Mouse (Mus musculus) hindbrain, embryonic 14.5 days (tissue): ENCODE data around the gene Tmprss11c. TPM values are rescaled to one million over a fixed set of nuclear protein-coding genes. Genes with fewer than 3 reads are reported as not detected.
"Not testable (repeated sequence)": the region's sequence is repeated elsewhere in the genome, so short reads cannot be mapped to it uniquely, and the experiment has no call there.

Experiments used
- ATAC-seq: fragments of 200-750 bp; cut with Nextera tagmentation; 2 replicates; pipeline ENCODE4 v1.8.0; 2017; ENCODE audit warnings: moderate number of reproducible peaks, mild to moderate bottlenecking, moderate TSS enrichment, moderate library complexity; ENCODE audit not compliant: low FRiP score
- DNase-seq: peaks from one replicate; pipeline ENCODE4 v3.0.0-alpha.2; 2015; ENCODE audit warnings: low spot score
- H3K27ac ChIP-seq: fragments of 300-500 bp; sonication (generic); 2 replicates; pipeline ENCODE4 v1.5.1; 2014; ENCODE audit warnings: mild to moderate bottlenecking, moderate library complexity
- H3K27me3 ChIP-seq: fragments of 300-500 bp; sonication (generic); 2 replicates; pipeline ENCODE4 v1.6.1; 2014; ENCODE audit warnings: mild to moderate bottlenecking, low read length, mixed read lengths; ENCODE audit not compliant: control insufficient read depth, insufficient read depth
- H3K36me3 ChIP-seq: fragments of 300-500 bp; sonication (generic); replicated peaks from 2 replicates; pipeline ENCODE4 v1.6.1; 2014; ENCODE audit not compliant: control insufficient read depth, insufficient read depth
- H3K4me1 ChIP-seq: fragments of 300-500 bp; sonication (generic); replicated peaks from 2 replicates; pipeline ENCODE4 v1.6.1; 2014; ENCODE audit warnings: antibody characterized with exemption, low read length, mixed read lengths; ENCODE audit not compliant: control insufficient read depth, insufficient read depth
- H3K4me2 ChIP-seq: fragments of 300-500 bp; sonication (generic); replicated peaks from 2 replicates; pipeline ENCODE4 v1.6.1; 2014; ENCODE audit warnings: mild to moderate bottlenecking, moderate library complexity
- H3K4me3 ChIP-seq: fragments of 300-500 bp; sonication (generic); replicated peaks from 2 replicates; pipeline ENCODE4 v1.5.1; 2014; ENCODE audit warnings: mild to moderate bottlenecking, low read length
- H3K9ac ChIP-seq: fragments of 300-500 bp; sonication (generic); 2 replicates; pipeline ENCODE4 v1.6.1; 2014
- H3K9me3 ChIP-seq: fragments of 300-500 bp; sonication (generic); 2 replicates; pipeline ENCODE4 v1.6.1; 2016; ENCODE audit warnings: low read length; ENCODE audit not compliant: control insufficient read depth
- WGBS: fragments of 180-500 bp; shearing (Covaris S2); extraction: QIAGEN DNeasy Blood & Tissue Kit; methylation state at CpG from one replicate; pipeline ENCODE4 v1.1.7; 2014; 5-methylcytosine and 5-hydroxymethylcytosine counted together
- polyA plus RNA-seq: library from polyadenylated mRNA; unstranded; fragments of >200 nt; fragmentation: Nextera tagmentation; extraction: Ambion mirVana; gene quantifications from 2 replicates; pipeline ENCODE4 v1.2.1, GENCODE M21; 2014

The Tmprss11c gene
- polyA plus RNA-seq = not detected in 2 replicates

DNA sequence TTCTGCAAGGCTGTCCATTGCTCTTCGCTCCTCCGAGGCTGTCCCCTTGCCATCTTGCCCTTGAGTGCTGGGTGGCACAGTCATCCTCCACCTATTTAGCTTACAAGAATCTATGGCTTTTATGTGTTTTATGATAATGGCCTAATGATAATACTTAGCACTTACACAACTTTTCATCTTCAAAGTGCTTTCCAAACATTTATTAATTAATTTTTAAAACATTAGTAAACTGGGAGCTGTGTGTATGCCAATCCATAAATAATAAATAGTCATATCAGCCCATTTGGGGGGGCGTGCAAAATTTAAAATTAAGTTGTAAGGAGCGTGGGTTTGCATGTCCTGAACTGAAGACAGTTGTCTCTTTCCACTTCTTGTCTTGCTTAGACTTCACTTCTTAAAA, at the start of gene Tmprss11c:
Gene Tmprss11c (minus strand): TSS at position 101 of the 400 bp plus-strand sequence.
- H3K4me3 ChIP-seq = no peak within 1 kb of the TSS
- H3K27ac ChIP-seq = no peak within 1 kb of the TSS
- H3K9me3 ChIP-seq = no peaks in the 10 kb centered on the region
- no peak within 1 kb of the TSS for H3K4me2 ChIP-seq
- no peak for ATAC-seq
- 86% methylated on average over 4 of the region's 4 CpGs for WGBS
- H3K4me1 ChIP-seq = no peaks in the 10 kb centered on the region
- no peaks in the 10 kb centered on the region for H3K36me3 ChIP-seq
- H3K9ac ChIP-seq = no peak within 1 kb of the TSS
- no peaks in the 10 kb centered on the region for H3K27me3 ChIP-seq
- DNase-seq = no peak

GRCm38 (mm10) chr5:86318018-86318956, 29.2 kb upstream of the Tmprss11c start:
- not testable (repeated sequence) for H3K4me1 ChIP-seq, DNase-seq, H3K9me3 ChIP-seq, H3K27me3 ChIP-seq, H3K36me3 ChIP-seq
- ATAC-seq = peak; percentile 79
- H3K4me3 ChIP-seq = peak overlapping the region; percentile 32
- 54% methylated on average over 26 of the region's 30 CpGs for WGBS
- peak overlapping the region; percentile 45 for H3K4me2 ChIP-seq
- peak overlapping the region; percentile 44 for H3K9ac ChIP-seq
- peak overlapping the region; percentile 64 for H3K27ac ChIP-seq

DNA sequence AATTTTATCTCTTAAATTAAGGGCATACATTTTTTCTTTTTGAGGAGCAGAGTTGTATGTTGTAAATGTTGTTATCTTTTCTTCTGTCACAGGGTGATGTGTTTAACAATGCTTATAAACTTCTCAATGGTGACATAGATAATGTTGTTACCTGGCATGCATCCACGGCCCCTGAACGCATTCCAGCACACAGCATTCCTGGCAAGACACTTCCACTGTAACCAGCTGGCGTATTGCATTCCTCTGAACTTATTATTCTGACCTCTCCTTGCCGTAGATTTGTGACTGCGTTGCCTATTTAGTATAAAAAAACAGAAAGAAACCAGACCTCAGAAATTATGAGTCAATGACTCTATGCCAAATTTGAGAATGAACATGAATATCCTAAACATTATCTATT, 17.0 kb upstream of the Tmprss11c start:
- Histone ChIP-seq H3K27me3 (no peaks in the 10 kb centered on the region), H3K36me3 (no peaks in the 10 kb centered on the region), H3K4me3 (no peak overlapping the region), H3K9ac (no peak overlapping the region), H3K9me3 (no peaks in the 10 kb centered on the region), H3K27ac (no peak overlapping the region), H3K4me2 (no peak overlapping the region), H3K4me1 (no peaks in the 10 kb centered on the region)
- DNase-seq (no peak), ATAC-seq (no peak)
- 83% methylated on average over 5 of the region's 5 CpGs for WGBS

DNA sequence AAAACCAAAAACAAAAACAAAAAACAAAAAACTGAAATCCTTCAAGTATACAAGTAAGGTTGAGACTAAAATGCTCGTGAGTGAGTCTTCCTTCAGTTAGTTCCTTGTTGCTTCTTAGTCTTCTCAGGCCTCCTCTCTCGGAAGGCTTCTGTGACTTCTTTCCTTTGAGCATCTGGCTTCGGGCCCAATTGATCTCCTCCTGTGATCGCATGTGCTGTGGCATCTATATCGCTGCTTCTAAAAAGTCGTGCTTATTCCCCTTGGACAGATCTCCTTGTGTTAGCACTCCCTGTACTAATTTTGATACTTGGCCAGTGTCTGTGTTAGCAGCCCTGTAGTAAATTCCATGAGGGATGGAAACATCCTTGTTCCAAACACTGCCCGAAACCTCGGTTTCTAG, 14.8 kb upstream of the Tmprss11c start:
- H3K4me3 ChIP-seq = no peak overlapping the region
- H3K9me3 ChIP-seq = no peaks in the 10 kb centered on the region
- no peaks in the 10 kb centered on the region for H3K36me3 ChIP-seq
- no peaks in the 10 kb centered on the region for H3K27me3 ChIP-seq
- no peak for ATAC-seq
- no peak overlapping the region for H3K9ac ChIP-seq
- DNase-seq = no peak
- H3K27ac ChIP-seq = no peak overlapping the region
- H3K4me1 ChIP-seq = no peaks in the 10 kb centered on the region
- H3K4me2 ChIP-seq = no peak overlapping the region
- 84% methylated on average over 8 of the region's 8 CpGs for WGBS

DNA sequence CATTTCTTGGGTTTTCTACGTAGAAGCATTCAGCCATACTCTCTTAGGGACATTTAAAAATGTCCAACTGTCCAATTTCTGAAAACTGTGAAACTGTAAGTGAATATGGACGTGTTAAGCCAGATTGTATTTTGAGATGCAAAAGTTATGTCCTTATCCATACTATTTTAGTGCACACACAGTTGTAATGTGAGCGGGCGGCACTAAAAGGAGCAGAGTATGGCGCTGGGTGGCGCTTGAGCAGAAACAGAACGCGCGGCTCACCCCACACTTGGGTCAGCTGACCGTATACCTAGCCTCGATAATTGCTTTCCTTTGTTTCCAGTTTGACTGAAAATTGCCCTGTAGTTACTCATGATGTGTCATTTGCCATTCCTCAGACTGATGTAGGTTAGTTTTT, 42.5 kb downstream of the Tmprss11c start:
- Histone ChIP-seq H3K27ac (no peak overlapping the region), H3K9me3 (no peaks in the 10 kb centered on the region), H3K9ac (no peak overlapping the region), H3K36me3 (no peaks in the 10 kb centered on the region), H3K27me3 (no peaks in the 10 kb centered on the region), H3K4me1 (no peaks in the 10 kb centered on the region), H3K4me3 (no peak overlapping the region), H3K4me2 (no peak overlapping the region)
- DNase-seq (no peak), ATAC-seq (no peak)
- WGBS = 94% methylated on average over 11 of the region's 11 CpGs

DNA sequence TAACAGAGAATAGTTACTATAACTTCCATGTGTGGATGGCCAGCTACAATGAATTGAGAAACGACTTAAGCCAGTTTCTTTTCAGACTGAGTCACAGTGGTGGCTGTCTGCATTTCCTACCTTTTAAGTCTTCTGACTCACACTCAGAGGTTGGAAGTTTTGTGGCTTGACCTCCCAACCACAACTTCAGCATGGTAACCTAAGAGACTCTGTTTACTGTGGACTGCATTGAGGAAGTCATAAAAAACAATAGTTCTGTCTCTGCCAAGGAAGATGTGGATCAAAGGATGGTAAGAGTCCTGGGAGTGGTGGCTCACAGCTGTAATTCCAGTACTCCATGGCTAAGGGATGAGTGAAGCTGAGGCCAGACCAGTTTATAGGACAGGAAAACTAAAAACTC, 44.2 kb downstream of the Tmprss11c start:
- Histone ChIP-seq H3K9me3 (no peaks in the 10 kb centered on the region), H3K27ac (no peak overlapping the region), H3K4me1 (no peaks in the 10 kb centered on the region), H3K27me3 (no peaks in the 10 kb centered on the region), H3K4me2 (no peak overlapping the region), H3K9ac (no peak overlapping the region), H3K36me3 (no peaks in the 10 kb centered on the region), H3K4me3 (no peak overlapping the region)
- WGBS = 68% methylated on average over 1 of the region's 1 CpGs
- DNase-seq (no peak), ATAC-seq (no peak)

DNA sequence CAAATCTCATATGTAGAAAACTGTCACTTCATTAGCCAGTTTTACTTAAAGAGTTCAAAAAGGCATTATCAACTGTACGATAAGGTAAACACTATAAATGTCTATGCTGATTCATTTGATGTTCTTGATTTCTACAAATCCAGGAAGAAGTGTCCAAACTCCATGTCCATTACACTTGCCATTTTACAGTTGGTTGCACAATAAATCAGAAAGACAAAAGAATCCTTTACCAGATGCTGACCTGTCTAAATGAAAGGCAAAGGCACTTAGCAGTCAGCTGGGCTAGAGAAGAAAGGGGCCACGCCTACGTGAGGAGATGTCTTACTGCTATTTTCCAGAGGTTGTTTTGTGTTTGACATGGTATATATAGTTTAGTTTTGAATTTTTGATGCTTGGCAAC, 44.8 kb downstream of the Tmprss11c start:
- H3K27ac ChIP-seq = no peak overlapping the region

DNA sequence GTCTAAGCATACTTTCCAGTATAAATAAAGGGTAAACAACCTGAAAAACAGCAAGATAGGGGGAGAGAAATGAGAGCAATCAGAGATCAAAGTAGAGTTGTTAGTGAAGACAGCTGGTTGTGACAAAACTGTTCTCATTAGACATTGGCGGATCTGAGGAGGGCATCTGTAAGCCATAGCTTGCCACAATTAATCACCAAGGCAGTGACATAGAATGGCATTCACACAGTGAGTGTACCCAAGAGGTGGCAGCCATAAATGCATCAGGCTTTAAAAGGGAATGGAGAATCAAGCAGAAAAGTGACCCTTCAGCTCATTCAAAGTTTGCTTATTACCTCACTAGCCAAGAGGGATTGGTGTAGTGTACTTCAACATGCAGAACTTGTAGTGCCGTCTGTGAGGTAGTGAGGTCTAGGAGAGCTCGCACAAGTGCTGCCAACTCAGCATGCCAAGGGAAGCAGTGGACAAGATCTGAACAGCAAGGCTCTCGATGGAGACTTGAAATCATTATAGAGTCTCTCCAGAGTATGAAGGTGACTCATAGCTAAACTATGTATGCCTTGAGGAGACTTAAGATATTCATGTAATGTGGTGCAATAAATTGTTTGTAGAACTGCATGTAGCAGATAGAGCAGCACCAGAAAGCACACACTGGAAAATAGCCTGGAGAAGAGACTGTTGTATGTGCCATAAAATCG, 61.8 kb downstream of the Tmprss11c start:
- 87% methylated on average over 5 of the region's 5 CpGs for WGBS
- H3K27me3 ChIP-seq = no peaks in the 10 kb centered on the region
- ATAC-seq (no peak), DNase-seq (no peak)
- no peaks in the 10 kb centered on the region for H3K4me1 ChIP-seq
- H3K27ac ChIP-seq = no peak overlapping the region
- H3K9me3 ChIP-seq = no peaks in the 10 kb centered on the region
- H3K36me3 ChIP-seq = no peaks in the 10 kb centered on the region
- no peak overlapping the region for H3K4me3 ChIP-seq
- no peak overlapping the region for H3K4me2 ChIP-seq
- no peak overlapping the region for H3K9ac ChIP-seq

More for the DNA sequence above, 44.8 kb downstream of the Tmprss11c start:
- H3K27me3 ChIP-seq = no peaks in the 10 kb centered on the region
- H3K9me3 ChIP-seq = no peaks in the 10 kb centered on the region
- no peak overlapping the region for H3K4me2 ChIP-seq
- WGBS = 89% methylated on average over 3 of the region's 3 CpGs
- H3K9ac ChIP-seq = no peak overlapping the region
- H3K4me1 ChIP-seq = no peaks in the 10 kb centered on the region
- DNase-seq = no peak
- H3K36me3 ChIP-seq = no peaks in the 10 kb centered on the region
- no peak for ATAC-seq
- H3K4me3 ChIP-seq = no peak overlapping the region

DNA sequence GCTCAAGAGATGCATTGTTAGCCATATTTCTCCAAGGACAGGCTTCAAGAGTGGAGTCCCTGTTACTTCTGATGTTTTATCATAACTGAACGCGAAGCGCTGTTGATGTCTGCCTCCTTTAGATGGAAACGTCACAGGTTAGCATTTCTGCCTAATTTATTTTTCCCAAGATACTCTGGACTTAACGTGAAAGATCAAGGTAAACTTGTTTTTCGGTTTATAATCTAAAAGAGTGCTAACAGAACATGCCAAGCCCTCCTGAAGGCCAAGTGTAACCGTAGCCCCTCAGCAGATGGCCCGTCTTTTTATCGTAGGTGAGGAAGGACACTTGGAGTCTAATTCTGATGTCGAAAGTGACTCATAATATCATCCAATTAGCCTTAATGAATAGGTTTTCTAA, 91.3 kb downstream of the Tmprss11c start, which contains the start of gene Gnrhr:
Gene Gnrhr (minus strand): TSS at position 101 of the 400 bp plus-strand sequence.
- no peak within 1 kb of the TSS for H3K27ac ChIP-seq
- WGBS = 96% methylated on average over 10 of the region's 10 CpGs
- H3K9me3 ChIP-seq = no peaks in the 10 kb centered on the region
- H3K4me3 ChIP-seq = no peak within 1 kb of the TSS
- H3K27me3 ChIP-seq = no peaks in the 10 kb centered on the region
- DNase-seq (no peak), ATAC-seq (no peak)
- no peaks in the 10 kb centered on the region for H3K4me1 ChIP-seq
- no peaks in the 10 kb centered on the region for H3K36me3 ChIP-seq
- no peak within 1 kb of the TSS for H3K4me2 ChIP-seq
- H3K9ac ChIP-seq = no peak within 1 kb of the TSS
